Mouse (Mus musculus) kidney, adult 2 months (tissue): ENCODE measurements around the gene Rdh16f1.

Experiments used
- CTCF ChIP-seq: fragments of 200-500 bp; conservative IDR thresholded peaks from 2 replicates; pipeline ENCODE4 v1.5.1; 2011; ENCODE audit warnings: low read depth, mild to moderate bottlenecking, control low read depth, low read length, moderate library complexity, mixed read lengths; ENCODE audit not compliant: insufficient read depth, insufficient read length
- POLR2A ChIP-seq: fragments of 200-500 bp; IDR thresholded peaks from one replicate; pipeline ENCODE4 v1.6.1; 2011; ENCODE audit warnings: low read depth, low read length, control low read depth

DNA sequence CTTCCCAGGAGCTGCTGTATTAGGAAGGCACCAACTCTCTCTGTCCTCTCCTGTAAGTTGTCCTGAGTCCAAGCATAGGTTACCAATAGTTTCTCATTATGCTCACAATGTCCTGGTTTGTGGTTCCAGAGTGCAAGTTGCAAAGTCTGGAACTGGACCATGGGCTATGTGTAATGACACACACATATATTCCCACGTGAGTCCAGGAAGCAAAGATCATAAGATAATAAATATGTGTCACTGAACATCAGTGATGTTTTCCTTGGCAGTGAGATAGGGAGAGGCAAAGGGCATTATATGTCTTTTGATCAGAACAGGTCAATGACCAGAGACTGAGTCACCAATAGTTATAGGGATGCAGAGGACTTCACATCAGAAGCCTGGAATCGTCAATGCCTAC lies 16.4 kb downstream of the Rdh16f1 start, which contains the start of gene Rdh9:
- TF ChIP-seq CTCF (no peak), POLR2A (no peak)
